Mouse (Mus musculus) intestine, embryonic 14.5 days (tissue): ENCODE results near the gene Svbp. TPM values are rescaled to one million over a fixed set of nuclear protein-coding genes. Genes with fewer than 3 reads are reported as not detected.
A peak's percentile ranks its signal among the peaks of the same experiment; 100 is the strongest.

Experiments used
- ATAC-seq: fragments of 200-750 bp; cut with Nextera tagmentation; replicated peaks from 2 replicates; pipeline ENCODE4 v1.8.0; 2017; ENCODE audit warnings: low read depth, moderate number of reproducible peaks, moderate TSS enrichment, moderate library complexity; ENCODE audit not compliant: low FRiP score, low TSS enrichment
- DNase-seq: peaks from one replicate; pipeline ENCODE4 v3.0.0-alpha.2; 2018; ENCODE audit warnings: low spot score
- H3K27ac ChIP-seq: fragments of 300-500 bp; sonication (generic); 2 replicates; pipeline ENCODE4 v1.5.1; 2014; ENCODE audit warnings: low read depth, mild to moderate bottlenecking, control low read depth
- H3K27me3 ChIP-seq: fragments of 300-500 bp; sonication (generic); replicated peaks from 2 replicates; pipeline ENCODE4 v1.6.1; 2014; ENCODE audit warnings: low read length, control low read depth; ENCODE audit not compliant: control insufficient read depth, insufficient read depth
- H3K36me3 ChIP-seq: fragments of 300-500 bp; sonication (generic); 2 replicates; pipeline ENCODE4 v1.6.1; 2014; ENCODE audit warnings: low read length, control low read depth; ENCODE audit not compliant: control insufficient read depth, insufficient read depth
- H3K4me1 ChIP-seq: fragments of 300-500 bp; sonication (generic); replicated peaks from 2 replicates; pipeline ENCODE4 v1.6.1; 2014; ENCODE audit warnings: low read length, control low read depth, mixed read lengths; ENCODE audit not compliant: control insufficient read depth, insufficient read depth
- H3K4me2 ChIP-seq: fragments of 300-500 bp; sonication (generic); 2 replicates; pipeline ENCODE4 v1.6.1; 2014; ENCODE audit warnings: low read length
- H3K4me3 ChIP-seq: fragments of 300-500 bp; sonication (generic); 2 replicates; pipeline ENCODE4 v1.5.1; 2014; ENCODE audit warnings: low read depth, low read length, control low read depth, mixed read lengths
- H3K9ac ChIP-seq: fragments of 300-500 bp; sonication (generic); 2 replicates; pipeline ENCODE4 v1.6.1; 2014; ENCODE audit warnings: mild to moderate bottlenecking, low read length
- H3K9me3 ChIP-seq: fragments of 300-500 bp; sonication (generic); 2 replicates; pipeline ENCODE4 v1.6.1; 2016; ENCODE audit warnings: low read length, control low read depth; ENCODE audit not compliant: control insufficient read depth
- WGBS: fragments of 180-500 bp; shearing (Covaris S2); extraction: QIAGEN DNeasy Blood & Tissue Kit; methylation state at CpG from one replicate; pipeline ENCODE4 v1.1.7; 2014; 5-methylcytosine and 5-hydroxymethylcytosine counted together
- polyA plus RNA-seq: library from polyadenylated mRNA; unstranded; fragments of >200 nt; fragmentation: Nextera tagmentation; extraction: Ambion mirVana; gene quantifications from 2 replicates; pipeline ENCODE4 v1.2.1, GENCODE M21; 2014

The Svbp gene
- polyA plus RNA-seq, 1 experiment from 2014 or later, result 143 TPM

GRCm38 (mm10) chr4:119167068-119167467, 28.0 kb upstream of the Svbp start:
- Histone ChIP-seq H3K27ac (no peak overlapping the region), H3K27me3 (no peaks in the 10 kb centered on the region), H3K4me2 (no peak overlapping the region), H3K4me1 (no peaks in the 10 kb centered on the region), H3K9me3 (no peaks in the 10 kb centered on the region), H3K36me3 (peaks cover 27% of the 10 kb centered on the region), H3K9ac (no peak overlapping the region), H3K4me3 (no peak overlapping the region)
- 81% methylated on average over 4 of the region's 4 CpGs for WGBS
- ATAC-seq (peak; percentile 48; the same call in 1 of the 2 replicates), DNase-seq (no peak)

DNA sequence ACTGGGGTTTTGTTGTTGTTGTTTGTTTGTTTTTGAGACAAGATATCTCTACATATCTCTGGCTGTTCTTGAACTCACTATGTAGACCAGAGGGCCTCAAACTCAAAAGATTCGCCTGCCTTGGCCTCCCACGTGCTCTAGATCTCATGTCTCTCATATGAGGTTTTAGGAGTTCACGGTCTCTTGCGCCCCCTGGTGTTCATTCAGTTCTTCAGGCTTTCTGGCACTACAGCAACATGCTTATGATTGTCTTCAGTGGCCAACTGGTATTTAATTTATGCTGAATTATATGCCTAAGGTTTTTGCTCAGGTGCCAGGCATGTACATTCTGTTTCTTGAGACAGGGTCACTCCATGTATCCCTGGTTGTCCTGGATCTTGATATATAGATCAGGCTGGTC, 27.4 kb upstream of the Svbp start:
- 0 out of 2 replicates have a peak, but pooled peaks have one; percentile 61 for ATAC-seq
- DNase-seq, result peak; percentile 91
- peaks cover 27% of the 10 kb centered on the region for H3K36me3 ChIP-seq
- no peaks in the 10 kb centered on the region for H3K9me3 ChIP-seq
- no peaks in the 10 kb centered on the region for H3K27me3 ChIP-seq
- WGBS, result 5% methylated on average over 4 of the region's 4 CpGs
- H3K4me3 ChIP-seq, result no peak overlapping the region
- H3K4me1 ChIP-seq, result peaks cover 1% of the 10 kb centered on the region; the same call in 1 of the 2 replicates
- no peak overlapping the region for H3K4me2 ChIP-seq
- no peak overlapping the region for H3K27ac ChIP-seq
- H3K9ac ChIP-seq, result no peak overlapping the region

DNA sequence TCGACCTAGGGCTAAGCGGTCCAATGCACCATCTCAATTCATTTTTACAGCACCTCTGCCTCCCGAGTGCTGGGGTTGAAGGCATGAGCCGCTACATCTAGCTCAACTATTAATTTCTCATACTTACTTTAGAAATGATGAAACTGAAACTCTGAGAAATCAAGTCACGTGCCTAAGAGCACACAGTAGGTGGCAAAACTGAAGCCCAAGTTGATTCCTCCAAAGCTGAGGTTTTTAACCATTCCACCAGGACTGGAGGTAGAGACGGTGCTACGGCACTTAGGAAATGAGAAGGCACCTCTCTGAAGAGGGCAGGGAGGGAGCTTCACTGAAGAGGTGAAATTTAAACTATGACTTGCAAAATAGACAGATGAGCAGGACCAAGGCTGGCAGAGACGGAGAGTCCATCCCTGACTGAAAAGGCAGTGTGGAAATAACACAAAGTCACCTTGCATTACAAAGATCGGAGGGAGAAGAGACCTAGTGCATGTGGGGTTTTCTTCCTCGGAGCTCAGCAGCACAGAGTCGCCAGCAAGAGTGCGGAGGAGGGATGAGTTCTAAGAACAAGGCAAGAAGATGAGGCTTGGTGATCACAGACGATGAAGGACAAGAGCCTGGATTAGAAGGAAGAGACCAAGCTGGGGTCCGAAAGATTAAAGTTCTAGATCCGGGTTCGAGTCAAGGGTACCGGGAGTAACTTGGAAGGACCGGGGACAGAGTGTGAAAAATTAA, 22.0 kb upstream of the Svbp start:
- DNase-seq, result peak; percentile 54

DNA sequence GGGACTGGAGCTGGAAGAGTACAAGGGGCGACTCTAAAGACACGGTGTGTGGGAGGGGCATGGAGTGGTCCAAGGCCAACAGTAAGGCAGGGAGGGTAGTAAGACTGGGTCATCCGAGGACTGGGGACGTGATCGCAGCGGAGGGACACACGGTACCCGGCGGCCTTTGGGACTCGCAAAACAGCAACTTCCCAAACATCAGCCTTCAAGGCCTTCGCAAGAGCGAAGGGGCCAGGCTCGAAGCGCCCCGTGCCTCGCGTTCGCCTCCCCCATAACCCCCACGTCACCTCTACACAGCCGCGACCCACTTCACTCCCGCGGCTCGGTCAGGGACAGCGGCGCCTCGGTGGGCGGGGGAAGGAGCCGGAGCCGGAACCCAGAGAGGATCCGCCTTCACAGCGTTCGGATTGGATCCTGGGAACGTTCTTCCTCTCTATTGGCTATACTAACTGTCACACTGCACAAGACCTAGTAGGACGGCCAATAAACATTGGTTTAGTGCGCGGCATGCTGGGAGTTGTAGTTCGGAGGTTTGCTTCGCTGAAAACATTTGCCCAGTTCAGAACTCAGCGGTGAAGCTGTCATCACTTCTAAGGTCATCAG, 21.2 kb upstream of the Svbp start, which contains the start of gene Zfp691:
Zfp691 (minus strand) TSS at position 345 of the 603 bp plus-strand sequence.
- H3K27ac ChIP-seq, result peak within 1 kb of the TSS; percentile 39; the same call in 1 of the 2 replicates
- ATAC-seq (peak; percentile 100), DNase-seq (peak; percentile 88)
- under 1% methylated on average over 40 of the region's 40 CpGs for WGBS
- peaks cover 6% of the 10 kb centered on the region; the same call in 1 of the 2 replicates for H3K4me1 ChIP-seq
- peak within 1 kb of the TSS; percentile 74 for H3K4me2 ChIP-seq
- peak within 1 kb of the TSS; percentile 81 for H3K9ac ChIP-seq
- no peaks in the 10 kb centered on the region for H3K9me3 ChIP-seq
- H3K27me3 ChIP-seq, result no peaks in the 10 kb centered on the region
- peaks cover 17% of the 10 kb centered on the region for H3K36me3 ChIP-seq
- peak within 1 kb of the TSS; percentile 85 for H3K4me3 ChIP-seq

More for the DNA sequence above, 22.0 kb upstream of the Svbp start:
- H3K4me1 ChIP-seq, result peaks cover 6% of the 10 kb centered on the region; the same call in 1 of the 2 replicates
- peaks cover 25% of the 10 kb centered on the region for H3K36me3 ChIP-seq
- H3K4me2 ChIP-seq, result peak overlapping the region; percentile 74
- no peaks in the 10 kb centered on the region for H3K27me3 ChIP-seq
- 37% methylated on average over 18 of the region's 18 CpGs for WGBS
- no peaks in the 10 kb centered on the region for H3K9me3 ChIP-seq
- no peak for ATAC-seq
- no peak overlapping the region for H3K27ac ChIP-seq
- peak overlapping the region; percentile 85 for H3K4me3 ChIP-seq
- peak overlapping the region; percentile 81 for H3K9ac ChIP-seq

GRCm38 (mm10) chr4:119177702-119178101, 17.4 kb upstream of the Svbp start:
- Histone ChIP-seq H3K4me2 (no peak overlapping the region), H3K9me3 (no peaks in the 10 kb centered on the region), H3K27me3 (no peaks in the 10 kb centered on the region), H3K9ac (no peak overlapping the region), H3K4me1 (peaks cover 5% of the 10 kb centered on the region; the same call in 1 of the 2 replicates), H3K27ac (no peak overlapping the region), H3K4me3 (no peak overlapping the region), H3K36me3 (no peaks in the 10 kb centered on the region)
- ATAC-seq (no peak), DNase-seq (no peak)
- WGBS, result 68% methylated on average over 5 of the region's 5 CpGs

- ATAC-seq (no peak), DNase-seq (no peak)
- WGBS, result 60% methylated on average over 18 of the region's 18 CpGs
- Histone ChIP-seq H3K9ac (no peak overlapping the region), H3K9me3 (no peaks in the 10 kb centered on the region), H3K27me3 (no peaks in the 10 kb centered on the region), H3K4me2 (no peak overlapping the region), H3K4me1 (no peaks in the 10 kb centered on the region), H3K27ac (no peak overlapping the region), H3K4me3 (no peak overlapping the region), H3K36me3 (no peaks in the 10 kb centered on the region)
Observed at GRCm38 (mm10) chr4:119178331-119178730, 16.8 kb upstream of the Svbp start.

- no peak for ATAC-seq
- Histone ChIP-seq H3K27ac (no peak overlapping the region), H3K4me1 (no peaks in the 10 kb centered on the region), H3K27me3 (no peaks in the 10 kb centered on the region), H3K9ac (no peak overlapping the region), H3K4me2 (no peak overlapping the region), H3K4me3 (no peak overlapping the region), H3K9me3 (no peaks in the 10 kb centered on the region), H3K36me3 (no peaks in the 10 kb centered on the region)
- no peak for DNase-seq
- 49% methylated on average over 4 of the region's 4 CpGs for WGBS
Observed at GRCm38 (mm10) chr4:119180133-119180707, 14.9 kb upstream of the Svbp start.

DNA sequence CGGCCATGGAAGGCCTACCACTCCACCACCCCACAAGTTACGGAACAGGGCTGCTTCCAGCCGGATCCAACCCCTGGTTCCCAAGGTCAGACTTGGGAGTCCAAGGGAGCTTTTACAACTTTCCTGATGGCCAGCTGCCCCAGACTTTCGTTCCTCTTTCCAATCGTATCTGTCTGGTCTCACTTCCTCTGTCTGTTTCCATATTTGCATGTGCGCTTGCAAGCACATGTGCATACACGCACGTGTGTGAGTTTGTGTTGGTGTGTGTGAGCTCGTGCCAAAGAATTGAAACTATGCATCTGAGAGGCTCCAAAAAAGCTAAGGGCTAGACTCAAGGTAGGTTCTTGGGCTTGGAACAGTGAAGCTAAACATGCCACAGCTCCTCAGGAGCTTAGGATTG, 13.7 kb upstream of the Svbp start:
- no peaks in the 10 kb centered on the region for H3K27me3 ChIP-seq
- H3K27ac ChIP-seq, result no peak overlapping the region
- H3K9me3 ChIP-seq, result no peaks in the 10 kb centered on the region
- ATAC-seq, result no peak
- H3K4me1 ChIP-seq, result no peaks in the 10 kb centered on the region
- no peaks in the 10 kb centered on the region for H3K36me3 ChIP-seq
- DNase-seq, result no peak
- H3K9ac ChIP-seq, result no peak overlapping the region
- WGBS, result 85% methylated on average over 9 of the region's 9 CpGs
- no peak overlapping the region for H3K4me2 ChIP-seq
- no peak overlapping the region for H3K4me3 ChIP-seq
